Mouse (Mus musculus): ENCODE measurements around the gene Gsta2.
A peak's percentile ranks its signal among the peaks of the same experiment; 100 is the strongest.
"Not testable (repeated sequence)": the region's sequence is repeated elsewhere in the genome, so short reads cannot be mapped to it uniquely, and the experiment has no call there.

The Gsta2 gene

DNA sequence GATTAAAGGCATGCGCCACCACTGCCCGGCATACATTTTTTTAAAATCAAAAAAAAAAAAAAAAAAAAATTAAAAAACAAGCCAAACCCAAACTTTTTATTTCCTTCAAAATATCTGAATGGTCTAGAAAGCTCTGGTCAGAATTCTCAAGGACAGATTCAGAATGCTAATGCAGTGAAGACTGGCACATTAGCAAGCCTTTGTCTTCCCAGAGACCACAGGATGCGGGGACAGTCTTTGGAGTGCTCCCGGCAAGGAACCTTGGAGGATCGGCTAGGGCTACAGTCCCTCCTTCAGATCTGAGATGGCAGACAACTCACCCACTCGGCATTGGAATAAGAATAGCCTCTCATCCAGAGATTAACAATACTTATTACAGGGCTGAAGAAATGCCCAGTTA lies 9.1 kb upstream of the Gsta2 start:
- DNase-seq, result no peak

DNA sequence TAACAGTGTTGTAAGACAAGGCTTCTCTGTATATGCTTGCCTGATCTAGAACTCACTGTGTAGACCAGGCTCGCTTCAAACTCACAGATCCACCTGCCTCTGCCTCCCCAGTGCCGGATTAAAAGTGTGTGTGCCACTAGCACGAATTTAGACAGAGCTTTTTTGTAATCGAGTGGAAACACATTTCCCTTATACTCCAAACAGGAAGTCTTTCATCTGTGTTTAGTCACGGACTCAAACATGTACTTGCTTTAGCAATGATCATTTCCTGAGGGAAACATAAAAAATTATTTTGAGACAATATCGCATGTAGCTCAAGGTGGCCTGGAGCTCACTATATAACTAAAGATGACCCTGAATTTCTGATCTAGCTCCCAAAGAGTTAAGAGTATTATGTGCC lies 7.8 kb upstream of the Gsta2 start:
- DNase-seq, result no peak

DNA sequence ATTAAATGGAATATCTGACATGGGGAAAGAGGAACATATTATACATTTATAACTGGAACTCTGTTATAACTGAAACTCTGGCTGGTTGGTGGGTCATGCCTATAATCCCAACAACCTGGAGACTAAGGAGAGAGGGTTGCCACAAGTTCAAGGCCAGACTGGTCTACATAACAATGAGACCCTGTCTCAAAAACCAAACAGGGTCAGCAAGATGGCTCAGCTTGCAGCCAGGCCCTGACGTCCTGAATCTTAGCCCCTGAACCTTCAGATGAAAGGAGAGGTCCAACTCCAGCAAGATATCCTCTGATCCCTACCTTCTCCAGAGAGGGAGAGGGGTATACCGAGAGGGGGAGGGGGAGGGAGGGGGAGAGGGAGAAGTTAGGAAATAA lies 4.9 kb upstream of the Gsta2 start:
- DNase-seq, result no peak

DNA sequence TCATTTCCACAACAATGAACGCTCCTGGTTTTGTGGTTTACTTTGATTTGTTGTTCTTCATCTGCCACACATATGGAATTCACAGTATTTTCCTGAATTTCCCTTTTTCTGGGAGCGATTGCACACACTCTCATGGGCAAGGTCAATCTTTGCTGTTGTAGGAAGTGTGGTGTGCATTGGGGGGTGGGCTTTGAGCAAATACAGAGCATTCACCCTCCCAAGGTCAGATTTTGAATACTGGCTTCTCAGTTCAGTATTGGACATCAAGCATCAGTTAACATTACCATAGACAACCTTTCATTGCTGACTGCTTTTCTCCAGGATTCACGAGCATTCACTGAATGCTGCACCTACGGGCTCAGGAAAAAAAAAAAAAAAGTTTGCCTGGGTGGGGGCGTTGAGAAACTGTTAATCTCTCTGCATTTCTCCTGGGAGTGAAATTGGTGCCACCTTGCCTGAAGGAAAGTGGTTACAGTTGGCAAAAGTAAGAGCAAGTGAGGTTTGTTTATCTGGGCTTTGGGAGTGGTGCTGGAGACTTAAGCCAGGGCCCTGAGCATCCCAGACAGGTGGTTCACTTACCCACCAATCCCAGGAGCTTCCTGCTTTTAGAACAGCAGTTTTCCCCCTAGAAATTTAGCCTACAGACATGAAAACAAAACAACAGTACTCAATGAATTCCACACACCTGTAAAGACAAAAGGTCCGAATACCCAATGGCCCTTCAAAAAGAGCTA lies 4.3 kb upstream of the Gsta2 start:
- no peak for DNase-seq

DNA sequence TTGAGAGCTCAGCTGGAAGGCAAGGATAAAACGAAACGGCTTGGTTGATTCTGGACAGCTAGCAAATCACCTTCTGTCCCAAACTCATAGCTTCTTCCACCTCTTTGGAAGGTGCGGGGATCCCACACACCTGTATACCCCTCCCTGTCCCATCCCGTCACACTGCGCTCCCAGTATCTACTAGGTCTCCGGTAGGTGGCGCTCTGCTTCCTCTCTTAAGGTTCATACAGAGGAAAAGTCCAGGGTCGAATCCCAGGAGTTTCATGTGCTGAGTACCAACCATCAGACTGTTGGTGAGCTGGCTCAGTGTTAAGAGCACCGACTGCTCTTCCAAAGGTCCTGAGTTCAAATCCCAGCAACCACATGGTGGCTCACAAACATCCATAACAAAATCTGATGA lies 2.5 kb upstream of the Gsta2 start:
- peak; percentile 33 for DNase-seq

DNA sequence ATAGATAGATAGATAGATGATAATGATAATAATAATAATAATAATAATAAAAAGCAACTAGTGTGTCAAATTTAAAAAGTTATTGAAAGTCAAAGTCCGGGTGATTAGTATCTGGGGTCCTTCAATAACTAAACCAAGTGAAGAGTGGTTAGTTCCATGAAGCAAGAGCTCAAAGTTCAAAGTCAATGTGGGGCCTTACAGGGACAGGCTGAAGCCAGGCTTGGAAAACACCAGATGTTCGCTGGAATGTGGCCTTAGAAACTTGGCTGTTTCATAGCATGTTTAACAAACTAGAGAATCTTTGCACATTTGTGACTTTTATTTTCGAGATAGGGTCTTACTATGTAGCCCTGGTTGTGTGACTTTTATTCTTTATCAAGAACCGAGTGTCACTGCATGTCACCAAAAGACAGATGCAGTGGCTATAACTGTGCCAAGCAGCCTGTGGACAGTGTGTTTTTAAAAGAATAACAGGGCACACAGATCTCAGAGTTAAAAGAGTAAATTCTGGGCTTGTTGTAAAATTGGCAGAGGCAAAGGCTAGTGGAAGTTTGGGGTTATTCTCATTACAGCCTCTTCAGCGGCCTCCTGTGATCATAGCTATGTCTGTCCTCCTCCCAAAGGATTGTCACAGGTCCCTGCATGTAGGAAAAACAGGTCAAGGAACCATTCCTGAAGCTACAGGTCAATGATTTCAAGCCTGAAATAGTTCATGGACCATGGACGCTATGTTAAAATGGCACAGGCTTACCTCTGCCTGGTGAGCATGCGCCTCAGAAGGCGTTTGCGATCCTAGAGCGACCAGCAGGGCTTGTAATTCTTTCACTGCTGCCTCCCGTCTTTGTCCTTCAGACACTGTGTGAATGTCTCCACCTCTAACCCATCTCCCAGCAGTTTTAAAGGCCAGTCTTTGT lies 666 bp downstream of the Gsta2 start:
- DNase-seq, result no peak

DNA sequence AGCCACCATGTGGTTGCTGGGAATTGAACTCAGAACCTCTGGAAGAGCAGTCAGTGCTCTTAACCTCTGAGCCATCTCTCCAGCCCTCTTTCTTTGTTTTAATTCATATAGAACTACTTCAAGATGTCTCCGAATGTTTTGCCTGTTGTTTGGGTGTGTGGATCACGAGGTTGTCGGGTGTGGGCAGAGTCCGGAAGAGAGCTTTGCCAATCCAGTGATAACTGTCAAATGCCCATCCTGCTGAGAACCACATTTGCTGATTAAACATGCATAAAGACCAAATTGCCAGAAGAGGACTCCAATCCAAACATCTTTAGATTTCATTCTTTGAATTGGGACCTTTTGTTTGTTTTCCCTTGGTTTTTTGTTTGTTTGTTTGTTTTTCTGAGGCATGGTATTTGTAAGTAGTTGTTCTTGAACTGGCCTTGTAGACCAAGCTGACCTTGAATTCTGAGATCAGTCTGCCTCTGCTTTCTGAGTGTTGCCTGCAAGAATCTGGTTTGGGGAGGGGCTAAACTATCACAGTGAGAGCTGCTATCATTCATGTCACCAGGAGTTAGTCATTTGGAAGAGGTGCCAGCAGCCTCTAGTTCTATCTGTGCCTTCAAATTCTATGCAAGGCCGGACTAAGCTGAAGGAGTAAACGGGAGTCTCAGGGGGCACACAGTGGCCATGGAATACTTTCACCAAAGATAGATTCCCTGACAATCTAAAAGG lies 3.9 kb downstream of the Gsta2 start:
- no peak for DNase-seq

DNA sequence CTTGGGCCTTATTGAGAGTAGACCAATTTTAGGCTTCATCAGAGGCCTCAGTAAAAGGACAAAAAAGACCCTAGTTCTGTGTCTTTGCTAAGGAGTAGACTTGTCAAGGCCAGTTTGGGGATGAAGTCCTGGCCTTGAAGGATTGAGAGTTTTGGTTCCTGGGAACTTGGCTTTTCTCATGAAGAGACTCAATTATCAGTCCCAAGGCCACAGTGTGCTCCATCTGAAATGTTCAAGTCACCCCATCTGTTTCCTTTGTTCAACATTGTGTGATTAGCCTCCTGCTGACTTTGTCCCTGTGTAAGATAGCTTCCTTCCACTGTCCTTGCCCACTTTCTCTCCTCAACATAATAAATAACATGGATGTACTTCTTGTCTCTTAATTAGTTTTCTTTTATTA lies 5.6 kb downstream of the Gsta2 start:
- not testable (repeated sequence) for DNase-seq

DNA sequence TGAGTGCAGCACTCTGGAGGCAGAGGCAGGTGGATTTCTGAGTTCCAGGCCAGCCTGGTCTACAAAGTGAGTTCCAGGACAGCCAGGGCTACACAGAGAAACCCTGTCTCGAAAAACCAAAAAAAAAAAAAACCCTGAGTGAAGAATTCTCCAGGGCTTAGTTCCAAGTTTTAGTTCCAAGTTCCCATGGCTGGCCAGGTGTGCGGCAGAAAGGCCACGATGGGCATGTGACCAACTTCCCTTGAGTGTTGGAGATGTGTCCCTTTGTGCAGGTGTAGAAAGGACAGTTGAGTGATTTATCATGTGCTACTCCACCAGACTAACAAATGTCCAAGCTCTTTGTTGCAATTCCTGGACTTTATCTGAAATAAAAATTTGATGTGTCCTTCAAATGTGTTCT lies 6.4 kb downstream of the Gsta2 start:
- DNase-seq, result not testable (repeated sequence)

DNA sequence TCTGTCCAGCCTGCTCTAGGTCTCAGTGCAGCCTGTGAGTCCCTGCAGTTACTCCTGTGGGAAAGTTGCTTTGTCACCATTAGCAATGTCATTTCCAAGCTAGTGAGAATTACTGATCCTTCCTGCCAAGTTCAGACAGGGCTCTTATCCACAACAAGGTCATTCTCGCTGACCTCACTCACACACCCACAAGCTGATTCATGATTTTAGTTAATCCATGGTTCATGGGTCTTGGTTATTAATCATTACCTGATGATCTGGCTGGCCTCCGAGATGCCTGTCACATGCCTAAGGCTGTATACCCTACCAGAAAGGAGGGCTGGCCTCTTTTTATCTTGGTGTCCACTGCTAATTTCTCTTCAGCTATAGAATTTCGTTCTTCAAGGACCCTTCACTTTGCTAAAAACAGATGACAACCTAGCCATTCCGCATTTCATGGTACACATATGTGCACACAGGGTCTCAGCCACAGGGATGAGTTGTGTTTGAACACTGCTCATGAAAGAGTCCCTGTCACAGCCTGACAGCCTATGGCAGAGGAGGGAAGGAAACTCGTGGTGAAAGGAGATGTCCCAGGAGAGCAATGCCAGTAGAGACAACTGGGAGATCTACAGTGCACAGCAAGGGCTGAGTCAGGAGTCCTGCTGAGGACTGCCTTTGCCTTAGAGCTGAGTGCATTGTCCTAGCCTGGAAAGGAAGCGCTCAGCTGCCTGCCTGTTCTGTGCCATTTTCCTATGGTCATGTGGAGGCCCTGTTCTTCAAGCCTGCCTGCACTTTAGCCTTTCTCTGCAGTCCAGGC lies 7.2 kb downstream of the Gsta2 start:
- DNase-seq, result not testable (repeated sequence)

DNA sequence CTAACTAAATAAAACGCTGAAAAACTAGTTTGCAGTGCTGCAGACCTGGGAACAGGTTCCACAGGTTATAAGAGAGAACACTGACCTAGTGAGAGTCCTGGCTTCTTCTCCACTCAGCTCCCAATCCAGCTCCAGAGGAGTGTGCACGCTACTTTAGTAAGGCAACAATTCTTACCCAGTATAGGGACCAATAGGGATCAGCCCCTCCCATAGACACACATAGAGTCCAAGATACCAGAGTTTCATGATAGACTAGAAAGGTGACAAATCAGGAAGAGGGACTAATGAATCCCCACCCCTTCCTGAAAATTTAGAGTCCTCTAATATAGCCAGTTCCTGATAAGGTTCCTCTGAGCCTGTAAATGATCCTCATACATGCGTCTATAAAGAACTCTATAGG lies 8.6 kb downstream of the Gsta2 start:
- DNase-seq, result no peak

DNA sequence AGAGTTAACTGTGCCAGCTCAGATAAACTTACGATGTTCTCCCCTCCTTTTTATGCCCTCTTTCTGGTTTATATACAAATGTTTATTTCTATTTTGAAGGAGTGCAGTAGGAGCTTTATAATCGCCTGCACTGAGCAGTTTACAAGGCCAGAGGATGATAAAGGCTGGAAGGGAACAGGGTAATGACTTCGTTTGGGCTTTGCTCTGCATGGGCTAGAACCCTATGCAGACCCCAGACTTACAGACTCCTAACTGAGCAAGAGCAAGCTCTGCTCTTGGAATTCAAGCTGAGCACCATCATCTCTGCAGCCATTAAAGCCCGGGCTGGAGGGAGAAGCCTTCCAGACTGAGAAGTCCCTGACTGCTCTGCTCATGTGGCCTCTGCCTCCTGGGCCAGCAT lies 10.4 kb downstream of the Gsta2 start:
- not testable (repeated sequence) for DNase-seq

DNA sequence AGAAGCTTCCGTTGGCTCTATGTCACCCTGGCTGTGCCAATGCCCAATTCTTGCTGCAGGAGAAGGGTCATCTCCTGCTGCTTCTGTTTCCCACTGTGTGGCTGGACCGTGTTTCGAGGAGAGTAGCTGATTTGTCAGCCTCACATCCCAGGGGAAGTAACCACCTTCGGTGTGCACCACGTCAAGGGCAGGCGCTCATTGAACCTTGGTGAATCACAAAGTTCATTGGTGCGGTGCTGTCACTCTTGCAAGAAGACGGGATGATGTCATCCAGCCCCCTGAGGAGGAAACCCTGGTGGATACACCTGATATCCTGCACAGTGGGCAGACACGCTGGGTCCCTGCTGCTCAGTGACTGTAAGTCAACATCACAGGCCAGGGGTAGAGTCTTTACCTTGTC lies 12.5 kb downstream of the Gsta2 start:
- not testable (repeated sequence) for DNase-seq

DNA sequence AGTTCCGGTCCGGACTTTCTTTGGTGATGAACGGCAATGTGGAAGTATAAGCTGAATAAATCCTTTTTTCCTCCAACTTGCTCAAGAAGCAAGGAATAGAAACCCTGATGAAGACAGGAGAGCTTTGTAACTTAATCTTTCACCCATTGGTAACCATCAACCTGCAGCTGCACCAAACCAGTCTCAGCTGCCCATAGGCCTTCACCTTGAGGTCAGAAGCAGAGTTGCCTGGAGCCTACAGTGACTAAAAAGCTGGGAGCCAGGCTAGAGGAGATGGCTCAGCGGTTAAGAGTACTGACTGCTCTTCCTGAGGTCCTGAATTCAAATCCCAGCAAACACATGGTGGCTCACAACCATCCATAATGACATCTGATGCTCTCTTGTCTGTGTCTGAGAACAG lies 13.1 kb downstream of the Gsta2 start:
- not testable (repeated sequence) for DNase-seq

DNA sequence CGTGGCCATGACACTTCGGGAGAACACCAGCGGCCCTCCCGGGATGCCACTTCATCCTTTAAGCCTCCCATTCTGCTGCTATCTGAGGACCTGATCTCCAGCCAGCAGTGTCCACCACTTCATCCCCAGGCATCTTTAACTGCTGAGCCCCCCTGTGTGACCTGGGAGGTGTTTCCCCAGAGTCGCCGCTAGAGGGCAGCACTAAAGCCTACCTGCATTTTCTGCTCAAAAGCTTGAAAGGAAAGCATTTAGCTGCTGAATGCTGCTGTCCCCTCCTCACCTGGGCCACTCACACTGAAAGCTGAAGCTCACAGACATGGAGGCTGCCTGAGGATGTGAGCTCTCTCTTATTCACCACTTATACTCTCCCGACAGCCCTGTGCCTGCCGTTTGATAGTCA lies 15.3 kb downstream of the Gsta2 start:
- peak; percentile 16 for DNase-seq

DNA sequence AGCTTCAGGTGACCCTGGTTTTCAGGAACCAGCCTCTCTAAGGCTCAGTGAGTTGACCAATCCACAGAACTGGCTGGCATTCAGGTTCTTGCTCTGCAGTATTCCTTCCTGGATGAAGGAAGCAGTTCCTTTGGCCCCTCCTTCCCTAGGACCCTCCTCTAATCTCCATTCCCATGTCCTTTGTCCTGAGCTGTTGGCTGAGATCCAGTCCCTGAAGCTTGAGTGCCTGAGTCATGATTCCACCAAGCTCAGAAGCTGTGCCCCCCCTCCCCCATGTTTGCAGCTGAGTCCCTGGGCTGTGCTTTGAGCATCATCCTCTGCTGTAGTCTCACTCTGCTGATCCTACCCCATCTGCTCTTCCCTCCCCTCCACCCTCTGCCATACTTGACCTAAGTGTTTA lies 18.5 kb downstream of the Gsta2 start:
- not testable (repeated sequence) for DNase-seq

DNA sequence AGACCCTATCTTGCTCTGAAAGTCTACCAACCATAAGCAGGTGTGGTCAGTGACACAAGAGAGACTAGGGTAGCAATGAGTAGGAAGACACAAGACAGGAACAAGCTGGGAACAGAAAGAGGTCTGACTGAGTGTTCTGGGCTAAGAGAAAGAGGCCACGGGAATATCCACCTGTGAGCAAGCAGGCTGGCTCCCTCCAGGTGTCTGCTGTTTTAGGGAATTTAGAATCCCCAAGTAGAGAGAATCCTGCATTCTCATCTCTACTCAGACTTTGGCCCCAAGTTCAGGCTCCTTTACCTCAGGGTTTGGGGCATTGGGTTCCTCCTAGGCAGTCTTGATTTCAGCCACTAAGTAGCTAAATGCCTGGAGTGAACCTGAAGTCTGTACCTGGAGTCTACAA lies 28.3 kb downstream of the Gsta2 start, which contains the start of gene Omt2b:
Gene Omt2b (plus strand): TSS at position 301 of the 400 bp plus-strand sequence.
- DNase-seq, result not testable (repeated sequence)

DNA sequence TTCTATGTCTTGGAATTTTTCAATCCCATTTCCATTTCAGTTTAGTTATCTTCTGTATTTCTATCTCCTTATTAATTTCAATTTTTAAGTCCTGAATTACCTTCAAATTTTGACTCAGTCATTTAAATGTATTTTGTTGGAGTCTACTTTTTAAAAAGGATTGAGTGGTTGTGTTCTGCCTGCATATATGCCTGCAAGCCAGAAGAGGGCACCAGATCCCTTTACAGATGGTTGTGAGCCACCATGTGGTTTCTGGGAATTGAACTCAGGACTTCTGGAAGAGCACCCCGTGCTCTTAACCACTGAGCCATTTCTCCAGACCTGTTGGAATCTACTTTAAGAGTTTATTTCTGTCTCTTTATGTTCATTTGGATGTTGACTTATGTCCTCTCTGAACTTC lies 36.1 kb downstream of the Gsta2 start:
- no peak for DNase-seq

DNA sequence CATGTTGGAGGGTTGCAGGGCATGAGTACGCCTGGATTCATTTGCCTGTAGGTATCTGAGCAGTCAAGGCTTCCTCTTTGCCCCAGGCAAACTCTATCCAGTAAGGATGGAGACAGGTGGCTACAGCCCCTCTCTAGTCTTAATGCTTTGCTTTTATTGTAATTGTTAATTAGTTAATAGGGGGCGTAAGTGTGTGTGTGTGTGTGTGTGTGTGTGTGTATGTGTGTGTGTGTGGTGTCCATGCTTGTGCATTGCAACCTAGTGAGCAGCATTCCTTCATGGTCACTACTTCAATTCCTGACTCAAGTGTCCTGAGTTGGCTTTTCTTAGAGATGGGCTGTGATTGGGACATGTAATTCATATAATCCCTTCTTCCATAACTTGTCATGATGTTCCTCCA lies 40.9 kb downstream of the Gsta2 start, which contains the start of gene Omt2a:
Gene Omt2a (minus strand): TSS at position 101 of the 400 bp plus-strand sequence.
- no peak for DNase-seq

DNA sequence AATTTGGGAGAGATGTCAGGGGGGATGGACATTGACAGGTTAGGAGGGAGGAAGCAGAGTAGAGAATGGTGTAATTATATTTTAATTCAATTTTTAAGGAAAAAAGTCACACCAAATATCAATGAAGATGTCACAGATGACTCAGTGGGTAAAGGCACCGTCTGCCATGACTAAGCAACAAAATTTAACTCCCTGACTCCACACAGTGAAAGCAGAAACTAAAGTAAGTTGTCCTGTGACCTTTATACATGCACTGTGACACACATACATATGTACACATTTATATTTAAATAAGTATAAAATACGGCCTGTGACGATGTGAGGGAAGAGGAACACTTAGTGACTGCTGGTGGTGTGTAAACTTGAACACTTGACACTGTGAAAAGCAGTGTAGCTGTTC lies 47.5 kb downstream of the Gsta2 start:
- not testable (repeated sequence) for DNase-seq

DNA sequence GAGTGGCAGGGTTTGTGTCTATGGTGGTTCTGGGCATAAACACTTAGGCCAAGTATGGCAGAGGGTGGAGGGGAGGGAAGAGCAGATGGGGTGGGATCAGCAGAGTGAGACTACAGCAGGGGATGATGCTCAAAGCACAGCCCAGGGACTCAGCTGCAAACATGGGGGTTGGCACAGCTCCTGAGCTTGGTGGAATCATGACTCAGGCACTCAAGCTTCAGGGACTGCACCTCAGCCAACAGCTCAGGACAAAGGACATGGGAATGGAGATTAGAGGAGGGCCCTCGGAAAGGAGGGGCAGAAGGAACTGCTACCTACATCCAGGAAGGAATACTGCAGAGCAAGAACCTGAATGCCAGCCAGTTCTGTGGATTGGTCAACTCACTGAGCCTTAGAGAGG lies 56.4 kb downstream of the Gsta2 start:
- DNase-seq, result not testable (repeated sequence)

DNA sequence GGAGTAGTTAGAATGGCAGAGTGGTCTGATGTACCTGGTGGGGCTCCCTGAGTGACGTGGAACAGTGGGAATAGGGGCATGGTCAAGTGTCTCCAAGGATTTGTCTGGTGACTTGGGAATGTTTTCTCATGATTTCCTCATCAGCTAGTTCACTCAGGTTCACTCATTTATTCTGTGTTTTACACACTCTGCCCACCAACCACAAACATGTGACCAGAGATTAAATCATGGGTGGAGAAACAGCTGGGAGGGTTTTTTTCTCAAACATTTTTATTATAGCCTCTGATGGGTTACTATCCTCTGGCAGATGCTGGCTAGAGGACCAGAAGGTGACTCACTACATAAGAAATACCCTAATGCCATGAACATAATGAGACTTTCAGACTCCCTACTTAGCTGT lies 57.4 kb downstream of the Gsta2 start:
- no peak for DNase-seq

Measured in cerebellum, adult 8-10 months (tissue).